Mouse (Mus musculus) heart, postnatal 10 days (tissue): ENCODE data around the gene Cep135. TPM values are rescaled to one million over a fixed set of nuclear protein-coding genes. Genes with fewer than 3 reads are reported as not detected.

Experiments used
- DNase-seq, 2 experiments: peaks; one replicate each; pipeline ENCODE4 v3.0.0; 2021
- intact Hi-C: fragments of 180-260 bp; cut with DNase I; formaldehyde crosslinking; loops from one replicate; pipeline ENCODE4 v1.15.1; 2025
- total RNA-seq, 2 experiments: library from RNA; stranded (reverse); gene quantifications; 2 replicates each; pipeline ENCODE4 v1.2.3; 2021

Gene Cep135
- 1 to 10 TPM; 4.5 to 4.9 TPM for total RNA-seq

DNA sequence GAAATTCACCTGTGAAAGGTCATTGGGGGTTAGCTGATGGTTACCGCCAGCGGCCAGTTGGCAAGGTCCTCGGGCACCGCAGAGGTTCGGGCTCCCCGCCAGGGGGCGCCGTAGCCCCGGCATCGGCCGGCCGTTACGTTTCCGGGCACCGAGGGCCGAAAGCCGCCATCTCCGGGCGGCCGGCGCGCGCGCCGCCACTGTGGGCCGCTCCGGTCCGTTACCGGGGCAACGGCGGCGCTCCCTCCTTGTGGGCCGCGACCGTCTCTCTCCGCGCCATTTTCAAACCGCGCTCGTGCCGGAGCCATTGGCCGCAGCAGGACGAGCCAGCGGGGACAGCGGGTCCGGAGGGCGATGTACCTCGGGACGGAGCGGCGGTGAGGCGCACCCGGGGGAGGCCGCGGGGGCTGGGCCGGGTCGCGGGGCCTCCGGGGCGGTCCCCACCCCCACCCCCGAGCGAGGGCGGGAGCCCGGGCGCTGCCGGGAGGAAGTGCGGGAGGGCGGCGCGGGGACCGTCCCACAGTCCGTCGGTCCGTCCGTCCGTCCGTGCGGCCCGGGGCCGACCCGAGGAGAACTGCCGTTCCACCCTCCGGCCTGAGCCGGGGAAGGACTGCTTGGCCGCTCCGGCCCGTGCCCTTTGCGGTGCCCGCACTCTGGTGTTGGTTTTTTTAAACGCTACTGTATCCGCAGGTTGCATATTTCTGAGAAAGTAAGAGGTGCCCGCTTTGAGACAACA, at the start of gene Cep135:
Gene Cep135 (plus strand): TSS at position 148 of the 733 bp plus-strand sequence.
- intact Hi-C loops = loop anchor here (1.0 to 10.0 kb wide), 2 partner anchors 255 to 386 kb away; partner anchors contain the start of gene Srp72
- DNase-seq = peak; percentile 93

DNA sequence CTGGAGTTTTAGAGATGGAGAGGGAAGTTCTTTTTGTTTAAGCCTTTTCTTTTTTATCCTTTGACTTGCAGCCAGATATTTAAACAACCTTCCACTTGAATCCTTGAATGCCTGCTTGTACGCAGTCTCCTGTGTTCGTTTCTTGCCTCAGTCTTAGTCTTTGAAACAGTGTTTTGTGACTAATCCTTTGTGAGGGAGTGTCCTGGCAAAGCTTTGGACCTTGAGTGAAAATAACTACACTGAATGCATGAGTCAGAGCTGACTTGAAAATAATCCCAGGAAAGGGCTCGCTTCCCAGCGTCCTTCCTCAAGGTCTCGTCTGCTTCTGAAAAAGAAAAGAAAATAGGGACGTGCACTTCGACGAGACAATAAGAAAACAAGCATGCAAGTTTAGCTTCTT, 48.3 kb upstream of the Cep135 start:
- DNase-seq = peak; percentile 52 to 58

DNA sequence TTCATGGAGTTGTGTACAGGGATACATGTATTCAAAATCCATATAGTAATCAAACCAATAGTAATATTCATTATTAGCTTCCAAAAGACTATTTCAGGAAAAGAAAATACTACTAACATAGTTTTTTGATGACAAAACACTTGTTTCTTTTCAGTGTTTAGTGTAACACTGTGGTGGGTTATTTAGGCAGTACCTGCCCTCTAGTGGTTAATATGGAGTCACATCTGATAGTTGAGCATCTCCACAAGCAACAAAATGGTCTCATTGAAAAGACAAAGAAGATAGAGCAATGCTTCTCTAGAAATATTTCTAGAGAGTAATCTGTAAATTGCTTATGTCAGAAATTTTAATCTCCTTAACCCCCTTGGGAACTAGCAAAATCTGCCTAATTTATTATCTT, 47.7 kb upstream of the Cep135 start:
- no peak for DNase-seq
- intact Hi-C loops = loop anchor here (2.0 kb wide), 1 partner anchor 678 kb away; no protein-coding TSS in a partner anchor

More for the DNA sequence above, 48.3 kb upstream of the Cep135 start:
- intact Hi-C loops = loop anchor here (2.0 kb wide), 1 partner anchor 677 kb away; no protein-coding TSS in a partner anchor

DNA sequence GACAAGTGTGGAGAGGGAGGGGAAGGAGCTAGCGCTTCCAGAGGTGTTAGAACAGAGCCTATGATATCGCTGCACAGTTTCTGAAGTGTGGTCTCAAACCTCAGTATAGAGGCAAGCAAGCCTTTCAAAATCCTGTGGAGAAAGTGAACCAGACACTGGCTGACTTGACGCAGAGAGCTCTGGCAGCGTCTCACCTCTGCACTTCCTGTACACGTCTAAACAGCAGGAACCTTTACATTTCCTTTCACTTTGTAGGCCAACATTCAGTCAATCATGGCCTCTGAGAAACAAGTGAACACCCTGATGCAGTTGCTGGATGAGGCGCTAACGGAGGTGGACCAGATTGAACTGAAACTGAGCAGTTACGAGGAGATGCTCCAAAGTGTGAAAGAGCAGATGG, 45.3 kb upstream of the Cep135 start:
- intact Hi-C loops = no loop called here
- no peak for DNase-seq

DNA sequence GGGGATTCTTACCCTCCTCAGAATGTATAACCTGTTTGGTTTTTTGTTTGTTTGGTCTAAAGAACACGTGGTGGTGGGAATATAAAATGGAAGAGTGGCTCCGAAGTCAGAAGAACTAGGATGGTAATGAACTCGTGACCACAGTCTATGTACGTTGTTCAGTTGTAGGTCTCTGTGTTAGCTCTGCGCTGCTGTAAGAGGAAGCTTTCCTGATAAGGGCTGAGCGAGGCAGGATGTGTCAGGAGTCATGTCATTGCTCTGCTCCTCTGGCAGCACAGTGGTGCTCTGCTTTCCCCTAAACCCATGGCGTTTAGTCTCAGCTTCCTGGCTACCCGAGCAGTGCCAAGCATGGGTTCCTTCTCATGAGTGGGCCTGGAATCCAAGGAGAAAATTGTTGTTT, 38.1 kb upstream of the Cep135 start:
- intact Hi-C loops = no loop called here
- DNase-seq = no peak

DNA sequence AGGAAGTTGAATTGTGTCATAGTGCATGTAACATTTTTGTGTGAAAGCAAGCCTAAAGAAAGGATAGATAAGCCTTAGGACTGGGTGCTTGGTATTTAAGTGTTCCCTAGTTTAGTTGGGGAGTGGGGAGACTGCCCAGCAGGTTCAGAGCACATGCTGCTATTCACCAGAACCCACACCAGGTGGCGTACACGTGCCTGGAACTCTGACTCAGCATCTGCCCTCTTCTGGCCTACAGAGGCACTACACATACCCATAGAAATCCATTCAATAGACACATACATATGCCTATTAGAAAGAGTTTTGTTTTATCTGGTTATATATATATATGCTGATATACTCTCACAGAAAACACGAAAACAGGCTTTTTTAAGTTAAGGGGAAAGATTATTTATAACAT, 23.2 kb upstream of the Cep135 start:
- intact Hi-C loops = no loop called here
- peak; percentile 64 to 81 for DNase-seq

DNA sequence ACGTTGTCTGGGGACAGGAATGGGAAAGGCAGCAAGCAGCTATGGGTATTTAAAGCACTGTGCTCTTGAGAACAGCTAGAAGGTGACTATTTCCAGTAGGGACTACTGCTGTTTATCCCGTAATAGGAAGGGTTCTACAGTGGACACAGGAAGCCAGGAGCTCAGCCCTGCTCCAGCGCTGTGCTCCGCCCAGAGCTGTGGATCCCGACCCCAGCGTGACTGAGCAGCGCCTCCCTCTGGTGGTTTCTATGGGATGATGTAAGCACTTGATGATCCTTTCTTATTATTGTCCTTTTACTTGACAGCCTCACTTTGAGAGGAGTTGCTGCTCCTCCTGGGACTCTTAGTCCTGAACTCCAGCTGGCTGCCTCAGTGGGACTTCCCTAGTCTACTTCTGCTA, 14.2 kb upstream of the Cep135 start:
- intact Hi-C loops = no loop called here
- no peak for DNase-seq

DNA sequence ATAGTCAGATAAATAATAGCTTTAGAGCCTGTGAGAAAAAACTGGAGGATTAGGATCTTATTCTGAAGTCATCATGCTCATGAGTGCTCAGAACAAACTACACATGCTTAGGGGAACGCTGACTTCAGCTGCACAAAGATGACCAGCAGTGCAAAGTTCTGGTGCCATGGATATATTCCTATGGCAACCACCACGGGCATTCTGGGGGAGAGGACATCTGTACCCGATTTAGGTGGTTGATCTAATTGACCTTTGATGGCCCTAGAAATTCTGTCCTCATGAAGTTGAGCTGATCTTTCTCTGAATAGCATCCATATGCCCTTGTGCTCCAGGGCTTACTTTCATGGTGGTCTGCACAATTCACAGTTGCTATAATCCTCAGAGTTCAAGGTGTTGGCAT, 11.5 kb upstream of the Cep135 start:
- intact Hi-C loops = no loop called here
- no peak for DNase-seq

DNA sequence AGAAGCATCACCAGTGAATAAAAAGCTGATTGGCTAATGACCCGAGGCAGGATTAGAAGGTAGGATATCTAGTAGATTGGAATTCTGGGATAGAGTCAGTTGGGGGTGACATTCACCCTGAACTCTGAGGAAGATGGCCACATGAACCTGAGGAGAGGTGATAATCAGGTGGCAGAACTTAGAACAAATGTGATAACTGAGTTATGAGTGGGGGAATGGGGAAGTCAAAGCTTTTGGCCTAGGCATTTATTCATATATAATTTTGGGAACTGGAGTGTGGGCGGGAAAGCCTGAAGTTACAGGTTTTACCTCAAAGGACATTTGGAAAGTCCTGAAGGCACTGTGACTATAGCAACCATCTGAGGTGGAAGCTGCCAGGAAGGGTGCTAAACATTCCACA, 3.1 kb upstream of the Cep135 start:
- no peak for DNase-seq
- intact Hi-C loops = loop anchor here (10.0 kb wide), 1 partner anchor 389 kb away; the partner anchor contains the start of gene Srp72

DNA sequence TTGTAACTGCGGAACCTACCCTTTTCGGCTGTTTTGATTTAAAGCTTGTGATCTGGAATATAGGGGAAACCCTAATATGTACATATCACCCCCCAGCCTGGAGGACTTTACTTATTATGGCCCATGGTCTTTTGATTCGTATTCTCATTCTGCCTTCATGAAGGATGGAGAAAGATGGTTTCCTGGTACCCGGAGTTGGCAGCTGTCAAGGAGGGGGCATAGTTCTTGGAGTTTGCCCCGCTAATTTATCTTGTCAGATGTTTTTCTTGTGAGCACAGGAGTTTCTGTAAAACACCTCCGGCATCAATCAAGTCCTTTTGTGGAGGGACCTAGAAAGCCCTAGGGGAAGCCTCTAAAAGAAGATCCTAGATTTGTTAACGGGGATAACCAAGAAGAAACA, 813 bp downstream of the Cep135 start:
- intact Hi-C loops = loop anchor here (10.0 kb wide), 1 partner anchor 385 kb away; the partner anchor contains the start of gene Srp72
- no peak for DNase-seq

DNA sequence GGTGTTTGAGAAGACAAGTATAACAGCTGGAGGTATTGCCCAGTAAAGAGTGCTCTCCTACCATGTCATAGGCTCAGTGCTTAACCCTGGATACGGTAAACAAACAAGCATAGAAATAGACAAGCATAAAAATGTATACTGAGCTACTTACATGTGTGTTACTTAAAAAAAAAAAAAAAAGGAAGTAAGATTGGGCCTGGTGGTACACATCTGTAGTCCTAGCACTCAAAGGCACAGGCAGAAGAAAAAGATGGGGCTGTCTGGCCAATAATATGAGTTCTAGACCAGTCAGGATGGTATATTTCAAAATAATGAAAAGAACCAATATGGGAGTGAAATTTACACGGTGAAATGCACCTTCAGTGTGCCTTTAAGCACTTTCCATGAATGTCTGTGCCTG, 1.5 kb downstream of the Cep135 start:
- intact Hi-C loops = no loop called here
- no peak for DNase-seq

DNA sequence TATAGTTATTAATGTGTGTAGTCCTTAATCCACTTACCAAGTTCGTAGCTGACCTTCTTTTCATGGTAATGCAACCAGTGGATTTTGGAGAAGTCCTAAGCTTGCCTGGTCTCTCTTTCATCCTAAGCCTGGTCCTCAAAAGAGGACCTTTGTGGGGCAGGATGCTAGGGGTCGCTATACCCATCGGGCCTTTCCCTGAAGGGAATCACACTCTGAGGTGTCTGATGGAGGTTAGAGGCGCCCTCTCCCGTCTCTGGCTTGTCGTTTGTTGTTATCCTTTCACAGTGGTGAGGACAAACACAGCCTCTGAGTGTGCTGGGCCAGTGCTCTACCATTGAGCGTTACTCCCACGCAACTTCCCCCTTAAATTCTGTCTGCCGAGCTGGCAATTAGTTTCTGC, 3.4 kb downstream of the Cep135 start:
- no peak for DNase-seq
- intact Hi-C loops = no loop called here

DNA sequence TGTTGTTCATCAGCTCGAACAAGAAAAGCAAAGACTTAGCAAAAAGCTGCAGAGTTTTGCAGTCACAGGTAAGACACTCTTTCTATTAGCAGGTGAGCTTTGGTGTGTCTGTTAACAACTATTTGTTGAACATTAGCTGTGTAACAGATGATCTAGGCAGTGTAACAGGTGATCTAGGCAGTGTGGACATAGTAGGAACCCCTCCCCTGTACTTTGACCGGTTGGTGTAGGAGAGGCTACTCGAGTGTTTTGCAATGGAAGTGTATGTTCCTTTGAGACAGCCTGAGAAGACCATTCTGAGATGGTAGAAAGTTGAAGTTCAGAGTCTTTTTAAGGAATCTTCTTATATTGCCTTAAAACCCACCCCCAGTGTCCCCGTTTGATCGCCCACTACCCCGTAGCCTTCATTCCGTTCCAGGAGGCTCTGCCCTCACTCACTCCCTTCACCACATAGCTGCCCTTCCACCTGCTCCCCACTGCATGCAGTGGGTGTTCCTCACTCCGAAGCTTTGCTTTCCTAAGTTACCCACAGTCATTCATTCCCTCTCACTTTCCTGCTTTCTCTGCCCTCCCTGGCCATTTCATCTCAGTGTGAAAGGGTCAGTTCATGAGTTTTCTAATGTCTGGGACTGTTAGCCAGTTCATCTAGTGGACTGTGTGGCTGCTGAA, 21.3 kb downstream of the Cep135 start:
- intact Hi-C loops = no loop called here
- no peak for DNase-seq

DNA sequence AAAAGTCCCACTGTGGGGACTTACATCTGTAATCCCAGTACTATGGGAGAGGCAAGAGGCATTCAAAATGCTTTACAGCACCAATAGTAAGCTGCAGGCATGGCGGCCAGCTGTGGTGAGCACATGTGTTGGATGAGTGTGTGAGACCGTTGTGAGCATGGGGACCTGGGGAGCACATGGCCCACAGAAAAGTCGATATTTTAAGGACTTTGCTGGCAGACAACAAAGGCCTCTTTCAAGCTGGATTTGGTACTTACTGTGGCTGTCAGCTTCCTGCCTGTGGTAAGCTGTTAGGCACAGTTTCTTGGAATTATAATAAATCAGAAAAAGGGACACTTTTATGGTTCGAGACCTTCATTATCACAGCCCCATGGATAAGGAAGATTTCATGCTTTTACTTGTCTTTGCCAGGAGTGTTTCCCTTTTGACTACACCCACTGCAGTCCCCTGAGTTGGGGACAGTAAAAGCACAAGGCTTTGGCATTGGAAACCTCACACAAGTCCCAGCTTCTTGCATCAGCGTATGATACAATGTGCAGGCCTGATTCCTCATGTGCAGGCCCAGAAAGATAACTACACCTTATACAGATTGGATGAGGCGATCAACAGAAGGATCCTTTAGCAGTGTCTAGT, 24.5 kb downstream of the Cep135 start:
- no peak for DNase-seq
- intact Hi-C loops = no loop called here

DNA sequence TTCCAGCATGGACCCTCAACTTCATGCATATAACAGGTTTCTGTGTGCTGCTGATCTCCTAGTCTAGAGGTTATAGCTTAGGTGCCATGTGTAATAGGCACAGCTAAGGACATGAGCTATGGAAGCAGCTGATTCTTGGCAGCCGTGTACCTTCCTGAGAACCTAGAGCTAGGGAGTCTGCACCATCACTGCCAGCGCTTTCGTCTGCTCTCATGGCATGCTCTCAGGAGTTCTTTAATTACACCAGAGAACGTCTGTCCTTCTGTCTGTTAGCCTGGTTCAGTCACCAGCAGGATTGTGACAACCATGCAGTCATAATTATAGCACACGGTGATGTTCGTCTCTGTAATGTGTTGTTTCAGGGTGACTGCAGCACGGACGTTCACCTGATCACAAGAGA, 26.8 kb downstream of the Cep135 start:
- intact Hi-C loops = no loop called here
- no peak for DNase-seq

DNA sequence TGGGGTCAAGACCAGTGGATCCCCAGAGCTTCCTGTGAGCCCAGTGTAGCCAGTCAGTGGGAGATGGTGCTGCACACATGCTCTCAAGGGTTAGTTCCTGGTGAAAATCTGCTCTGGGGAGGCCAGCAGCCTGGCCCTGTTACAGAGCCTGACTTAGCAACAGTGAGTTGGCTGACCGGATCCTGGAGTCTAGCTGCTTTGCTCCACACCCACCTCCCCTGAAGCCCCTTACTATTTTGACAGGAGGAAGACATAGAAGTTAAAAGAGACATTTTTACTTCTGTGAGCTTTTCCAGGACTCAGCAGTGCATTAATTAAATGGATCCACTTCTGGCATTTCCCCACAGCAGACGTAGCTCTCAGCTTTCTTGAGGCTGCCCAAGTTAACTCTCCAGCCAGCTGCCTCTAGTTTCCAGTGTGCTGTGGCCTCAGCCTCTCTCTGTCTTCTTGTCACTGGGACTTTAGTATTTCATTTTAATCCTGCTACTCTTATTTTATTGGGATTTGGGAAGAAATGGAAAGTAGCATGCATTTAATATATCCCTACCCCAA, 27.8 kb downstream of the Cep135 start:
- intact Hi-C loops = no loop called here
- no peak for DNase-seq

DNA sequence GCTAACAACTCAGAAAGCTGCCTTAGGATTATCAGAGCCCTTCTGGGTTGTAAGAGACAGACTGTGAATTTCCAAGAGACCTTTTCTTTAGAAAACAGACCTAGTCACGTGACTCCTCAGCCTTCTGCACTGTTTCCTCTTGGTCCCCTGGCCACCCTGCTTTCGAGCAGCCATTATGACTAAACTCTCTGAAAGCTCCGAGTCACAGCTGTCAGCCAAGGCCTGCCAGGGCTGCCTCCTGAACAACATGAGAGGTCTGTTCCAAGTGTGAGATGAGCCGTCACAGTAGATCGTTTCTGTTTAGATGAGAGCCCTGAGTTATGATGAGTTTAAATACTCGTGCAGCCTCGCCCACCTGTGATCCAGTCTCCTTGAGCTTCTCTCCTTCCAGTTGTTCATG, 30.3 kb downstream of the Cep135 start:
- no peak for DNase-seq
- intact Hi-C loops = no loop called here

DNA sequence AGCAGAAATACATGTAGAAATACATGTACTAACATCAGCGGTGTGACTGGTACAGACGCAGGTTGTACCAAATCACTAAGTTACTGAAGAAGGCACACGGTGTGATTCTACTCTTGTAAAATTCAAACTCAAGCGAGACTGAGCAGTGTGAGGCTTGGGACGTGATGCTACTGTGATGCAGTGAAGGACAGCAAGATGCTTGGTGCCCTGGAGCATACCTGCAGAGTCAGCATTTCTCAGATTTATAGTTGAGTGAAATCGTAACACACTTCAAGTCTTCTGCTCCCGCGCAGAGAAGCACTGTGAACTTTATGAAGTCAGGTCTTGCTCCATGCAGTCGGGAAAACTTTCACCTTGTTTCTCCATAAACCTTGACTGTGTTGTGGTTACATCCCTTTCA, 35.3 kb downstream of the Cep135 start:
- DNase-seq = no peak
- intact Hi-C loops = no loop called here

DNA sequence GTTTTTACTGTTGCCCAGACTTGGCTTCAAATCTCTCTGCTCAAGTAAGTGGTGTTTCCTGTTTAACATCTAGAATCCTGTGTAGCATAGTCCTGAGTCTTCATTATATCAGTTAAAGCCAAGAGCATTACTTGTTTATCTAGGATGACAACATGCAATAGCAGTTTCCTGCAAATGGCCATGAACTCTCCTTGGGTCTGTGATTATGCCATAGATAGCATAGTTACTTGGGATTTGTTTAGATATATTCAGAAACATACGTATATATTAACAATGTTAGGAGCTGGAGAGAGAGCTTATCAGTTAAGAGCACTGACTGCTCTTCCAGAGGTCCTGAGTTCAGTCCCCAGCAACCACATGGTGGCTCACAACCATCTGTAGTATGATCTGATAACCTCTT, 39.3 kb downstream of the Cep135 start:
- intact Hi-C loops = no loop called here
- no peak for DNase-seq

DNA sequence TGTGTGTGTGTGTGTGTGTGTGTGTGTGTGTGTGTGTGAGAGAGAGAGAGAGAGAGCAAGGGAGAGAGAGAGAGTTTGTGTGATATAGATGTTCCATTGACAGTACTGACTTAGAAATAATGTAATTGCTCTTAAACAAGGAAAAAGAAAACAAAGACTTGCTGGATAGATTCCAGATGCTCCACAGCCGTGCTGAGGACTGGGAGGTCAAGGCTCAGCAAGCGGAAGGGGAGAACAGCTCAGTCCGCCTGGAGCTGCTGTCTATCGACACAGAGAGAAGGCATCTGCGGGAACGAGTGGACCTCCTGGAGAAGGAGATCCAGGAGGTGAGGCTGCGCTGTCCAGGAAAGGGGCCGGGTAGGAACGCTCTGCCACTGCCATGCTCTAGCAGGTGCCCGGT, 45.5 kb downstream of the Cep135 start:
- DNase-seq = no peak
- intact Hi-C loops = no loop called here

DNA sequence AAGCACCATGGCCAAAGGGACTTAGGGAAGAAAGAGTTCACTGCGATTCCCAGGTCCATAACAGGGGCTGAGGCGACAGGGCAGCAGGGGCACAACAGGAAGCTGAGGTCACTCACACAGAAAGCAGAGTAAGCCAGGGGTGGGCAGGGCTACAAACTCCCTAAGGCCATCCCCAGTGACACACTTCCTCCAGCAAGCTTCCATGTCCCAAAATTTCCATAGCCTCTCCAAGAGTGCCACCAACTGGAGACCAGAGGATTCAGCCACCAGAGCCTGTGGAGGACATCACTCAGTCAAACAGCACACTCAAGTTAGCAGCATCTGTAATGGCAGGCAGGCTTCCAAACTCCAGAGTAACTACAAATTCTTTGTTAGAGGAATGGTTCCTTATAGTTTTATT, 47.1 kb downstream of the Cep135 start:
- intact Hi-C loops = no loop called here

More for the DNA sequence above, 47.1 kb downstream of the Cep135 start:
- no peak for DNase-seq
